Mouse (Mus musculus): ENCODE data around the gene Cacna1e. TPM values are rescaled to one million over a fixed set of nuclear protein-coding genes. Genes with fewer than 3 reads are reported as not detected.

Cacna1e gene
- polyA plus RNA-seq, 1 experiment from 2014 or later: 2.3 TPM

DNA sequence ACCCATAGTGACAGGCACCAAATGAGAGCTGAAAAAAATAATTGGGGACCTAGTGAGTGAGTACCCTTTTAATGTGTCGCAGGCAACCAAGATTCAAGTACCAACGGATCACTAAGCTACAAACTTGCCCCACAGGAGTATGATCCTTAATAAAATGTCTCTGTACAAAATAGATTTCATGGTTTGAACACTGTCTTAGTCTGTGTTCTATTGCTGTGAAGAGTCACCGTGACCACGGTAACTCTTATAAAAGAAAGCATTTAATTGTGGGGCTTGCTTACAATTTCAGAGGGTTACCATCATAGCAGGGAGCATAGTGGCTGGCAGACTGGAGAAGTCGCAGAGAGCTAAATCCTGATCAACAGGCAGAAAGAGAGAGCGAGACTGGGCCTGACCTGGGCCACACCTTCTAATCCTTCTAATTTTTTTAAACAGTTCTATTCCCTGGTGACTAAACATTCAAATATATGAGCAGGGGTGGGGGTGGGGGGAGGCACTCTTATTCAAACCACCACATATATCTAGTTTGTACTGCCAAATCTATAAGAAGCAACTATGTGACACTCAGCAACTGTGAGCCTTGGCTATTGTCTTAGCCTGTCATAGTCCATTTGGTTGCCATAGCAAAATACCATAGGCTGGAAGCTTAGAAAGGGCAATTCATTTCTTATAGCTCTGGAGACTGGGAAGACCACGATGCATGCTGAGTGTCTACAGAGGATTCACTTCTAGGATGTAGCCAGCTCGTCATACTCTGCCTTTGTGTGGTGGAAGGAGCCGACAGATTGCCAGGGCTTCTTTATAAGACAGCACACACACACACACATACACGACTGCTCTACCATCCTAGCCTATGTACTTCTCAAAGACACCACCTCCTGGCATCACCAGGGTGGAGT, 52.8 kb downstream of the Cacna1e start:
- 0 out of 2 replicates have a peak, but pooled peaks cover 4% of the 10 kb centered on the region for H3K4me1 ChIP-seq (ENCODE audit: control insufficient read depth, insufficient read depth, low read length)
- H3K9me3 ChIP-seq (ENCODE audit: control insufficient read depth, low read depth, low read length): no peaks in the 10 kb centered on the region
- H3K27me3 ChIP-seq (ENCODE audit: control insufficient read depth, insufficient read depth, low read length): no peaks in the 10 kb centered on the region
- H3K4me3 ChIP-seq (ENCODE audit: low read depth, low read length): no peak overlapping the region
- H3K9ac ChIP-seq (replicated peaks; ENCODE audit: low read depth, low read length): no peak overlapping the region
- ATAC-seq (ENCODE audit: insufficient number of reproducible peaks, insufficient read depth, low FRiP score, low read depth): no peak
- H3K27ac ChIP-seq (ENCODE audit: low read length): no peak overlapping the region
- WGBS: 78% methylated on average over 10 of the region's 10 CpGs
- H3K36me3 ChIP-seq (ENCODE audit: control insufficient read depth, insufficient read depth, low read length): no peaks in the 10 kb centered on the region
- no peak overlapping the region for H3K4me2 ChIP-seq (replicated peaks; ENCODE audit: low read depth, low read length)

DNA sequence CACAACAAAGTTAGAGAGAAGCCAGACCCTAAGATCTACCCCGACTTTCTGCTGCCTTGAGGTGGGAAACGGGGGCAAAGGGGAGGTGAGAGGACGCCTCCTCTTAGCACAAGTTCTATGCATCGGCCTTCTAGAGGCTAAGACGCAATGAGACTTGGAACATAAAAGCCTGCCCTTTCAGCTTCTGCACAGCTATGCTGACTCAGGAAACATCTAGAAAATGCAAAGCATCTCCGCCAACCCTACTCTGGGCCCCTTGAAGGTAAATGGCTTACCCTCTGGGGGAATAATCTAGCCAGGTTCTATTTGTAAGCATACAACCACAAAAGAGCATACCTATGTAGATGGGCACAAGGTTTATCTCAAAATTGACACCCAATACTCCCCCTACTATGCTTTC, 54.2 kb downstream of the Cacna1e start:
- Histone ChIP-seq H3K4me1 (ENCODE audit: control insufficient read depth, insufficient read depth, low read length) (0 out of 2 replicates have a peak, but pooled peaks cover 4% of the 10 kb centered on the region), H3K9ac (replicated peaks; ENCODE audit: low read depth, low read length) (no peak overlapping the region), H3K27ac (ENCODE audit: low read length) (no peak overlapping the region), H3K4me2 (replicated peaks; ENCODE audit: low read depth, low read length) (no peak overlapping the region), H3K4me3 (ENCODE audit: low read depth, low read length) (no peak overlapping the region), H3K9me3 (ENCODE audit: control insufficient read depth, low read depth, low read length) (no peaks in the 10 kb centered on the region), H3K36me3 (ENCODE audit: control insufficient read depth, insufficient read depth, low read length) (no peaks in the 10 kb centered on the region), H3K27me3 (ENCODE audit: control insufficient read depth, insufficient read depth, low read length) (no peaks in the 10 kb centered on the region)
- no peak for ATAC-seq (ENCODE audit: insufficient number of reproducible peaks, insufficient read depth, low FRiP score, low read depth)
- 79% methylated on average over 6 of the region's 6 CpGs for WGBS

DNA sequence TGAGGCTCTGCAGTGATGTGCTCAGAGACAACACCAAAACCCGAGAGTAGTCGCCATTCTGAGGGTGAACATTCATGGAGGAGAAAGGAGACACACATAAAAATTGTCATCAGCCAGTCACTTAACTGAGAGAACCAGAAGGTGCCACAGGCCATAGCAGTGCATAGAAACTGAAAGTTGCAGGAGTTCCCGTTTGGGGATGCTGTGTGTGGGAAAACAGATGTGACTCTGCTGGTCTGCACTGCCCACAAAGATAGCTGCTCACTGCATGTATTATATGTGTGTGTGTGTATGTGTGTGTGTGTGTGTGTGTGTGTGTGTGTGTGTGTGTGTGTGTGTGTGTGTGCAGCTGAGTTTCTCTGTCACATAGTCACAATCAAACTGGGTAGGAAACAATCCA, 61.2 kb downstream of the Cacna1e start:
- H3K4me1 ChIP-seq (ENCODE audit: control insufficient read depth, insufficient read depth, low read length): no peaks in the 10 kb centered on the region
- H3K36me3 ChIP-seq (ENCODE audit: control insufficient read depth, insufficient read depth, low read length): no peaks in the 10 kb centered on the region
- WGBS: 70% methylated on average over 3 of the region's 3 CpGs
- H3K4me3 ChIP-seq (ENCODE audit: low read depth, low read length): no peak overlapping the region
- no peaks in the 10 kb centered on the region for H3K9me3 ChIP-seq (ENCODE audit: control insufficient read depth, low read depth, low read length)
- ATAC-seq (ENCODE audit: insufficient number of reproducible peaks, insufficient read depth, low FRiP score, low read depth): no peak
- no peaks in the 10 kb centered on the region for H3K27me3 ChIP-seq (ENCODE audit: control insufficient read depth, insufficient read depth, low read length)
- no peak overlapping the region for H3K27ac ChIP-seq (ENCODE audit: low read length)
- H3K9ac ChIP-seq (replicated peaks; ENCODE audit: low read depth, low read length): no peak overlapping the region
- no peak overlapping the region for H3K4me2 ChIP-seq (replicated peaks; ENCODE audit: low read depth, low read length)

DNA sequence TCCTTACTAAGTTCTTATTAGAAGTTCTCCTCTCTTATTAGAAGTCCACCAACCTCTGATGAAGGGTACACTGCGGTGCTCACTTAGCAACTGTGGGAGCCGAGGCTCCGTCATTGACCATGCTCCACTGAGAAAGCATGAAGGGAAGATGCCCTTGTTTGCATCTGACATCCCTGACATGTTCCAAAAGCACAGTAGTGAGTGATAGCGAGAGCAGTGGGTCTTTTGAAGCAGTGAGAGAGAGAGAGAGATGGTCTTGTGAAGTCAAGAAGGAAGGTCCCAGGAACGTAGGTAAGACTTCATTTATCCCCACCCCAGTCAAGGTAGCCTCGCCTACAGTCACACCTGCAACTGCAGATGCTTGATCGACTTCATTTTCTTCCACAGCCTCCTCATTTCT, 63.9 kb downstream of the Cacna1e start:
- no peaks in the 10 kb centered on the region for H3K4me1 ChIP-seq (ENCODE audit: control insufficient read depth, insufficient read depth, low read length)
- ATAC-seq (ENCODE audit: insufficient number of reproducible peaks, insufficient read depth, low FRiP score, low read depth): no peak
- no peak overlapping the region for H3K4me2 ChIP-seq (replicated peaks; ENCODE audit: low read depth, low read length)
- 88% methylated on average over 7 of the region's 7 CpGs for WGBS
- no peaks in the 10 kb centered on the region for H3K36me3 ChIP-seq (ENCODE audit: control insufficient read depth, insufficient read depth, low read length)
- no peaks in the 10 kb centered on the region for H3K9me3 ChIP-seq (ENCODE audit: control insufficient read depth, low read depth, low read length)
- no peaks in the 10 kb centered on the region for H3K27me3 ChIP-seq (ENCODE audit: control insufficient read depth, insufficient read depth, low read length)
- H3K4me3 ChIP-seq (ENCODE audit: low read depth, low read length): no peak overlapping the region
- no peak overlapping the region for H3K9ac ChIP-seq (replicated peaks; ENCODE audit: low read depth, low read length)
- H3K27ac ChIP-seq (ENCODE audit: low read length): no peak overlapping the region

DNA sequence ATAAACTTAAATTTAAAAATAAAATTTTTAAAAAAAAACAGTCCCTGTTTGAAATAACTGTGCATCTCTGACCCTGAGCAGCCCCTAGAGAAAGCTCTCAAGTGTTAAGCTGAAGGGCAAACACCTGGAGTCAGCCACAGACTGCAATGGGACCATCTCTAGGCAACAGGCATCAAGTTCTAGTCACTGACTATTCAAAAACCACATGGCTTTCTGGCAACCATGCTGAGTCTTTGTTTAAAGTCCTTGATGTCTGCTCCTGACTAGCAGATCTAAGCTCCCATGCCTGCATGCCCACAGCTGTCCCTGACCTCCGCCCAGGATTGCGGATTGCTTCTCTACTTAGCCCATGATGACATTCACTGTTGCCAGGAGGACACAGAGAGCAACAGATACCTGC, 64.3 kb downstream of the Cacna1e start:
- Histone ChIP-seq H3K4me1 (ENCODE audit: control insufficient read depth, insufficient read depth, low read length) (no peaks in the 10 kb centered on the region), H3K9me3 (ENCODE audit: control insufficient read depth, low read depth, low read length) (no peaks in the 10 kb centered on the region), H3K27ac (ENCODE audit: low read length) (no peak overlapping the region), H3K4me3 (ENCODE audit: low read depth, low read length) (no peak overlapping the region), H3K27me3 (ENCODE audit: control insufficient read depth, insufficient read depth, low read length) (no peaks in the 10 kb centered on the region), H3K4me2 (replicated peaks; ENCODE audit: low read depth, low read length) (no peak overlapping the region), H3K36me3 (ENCODE audit: control insufficient read depth, insufficient read depth, low read length) (no peaks in the 10 kb centered on the region), H3K9ac (replicated peaks; ENCODE audit: low read depth, low read length) (no peak overlapping the region)
- 78% methylated on average over 2 of the region's 2 CpGs for WGBS
- ATAC-seq (ENCODE audit: insufficient number of reproducible peaks, insufficient read depth, low FRiP score, low read depth): no peak

DNA sequence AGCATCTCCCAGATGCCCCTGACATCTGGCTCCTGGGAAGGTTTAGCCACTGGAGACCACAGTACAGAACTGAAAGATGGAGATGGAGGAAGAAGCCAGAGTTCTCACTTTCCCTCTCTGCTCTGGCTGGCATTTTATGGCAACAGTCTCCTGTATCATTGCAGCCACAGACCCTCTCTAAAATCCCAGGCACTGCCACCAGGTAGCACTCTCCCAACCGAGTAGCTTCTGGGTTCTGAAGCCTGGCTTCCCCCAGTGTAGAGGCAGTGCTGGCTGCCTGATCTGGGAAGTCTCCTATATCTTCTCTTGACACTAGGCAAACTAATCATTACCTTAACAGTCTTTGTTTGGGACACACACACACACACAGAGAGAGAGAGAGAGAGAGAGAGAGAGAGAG, 65.6 kb downstream of the Cacna1e start:
- H3K9me3 ChIP-seq (ENCODE audit: control insufficient read depth, low read depth, low read length): no peaks in the 10 kb centered on the region
- 46% methylated on average over 1 of the region's 1 CpGs for WGBS
- H3K27ac ChIP-seq (ENCODE audit: low read length): no peak overlapping the region
- no peak overlapping the region for H3K9ac ChIP-seq (replicated peaks; ENCODE audit: low read depth, low read length)
- no peaks in the 10 kb centered on the region for H3K36me3 ChIP-seq (ENCODE audit: control insufficient read depth, insufficient read depth, low read length)
- H3K4me2 ChIP-seq (replicated peaks; ENCODE audit: low read depth, low read length): no peak overlapping the region
- ATAC-seq (ENCODE audit: insufficient number of reproducible peaks, insufficient read depth, low FRiP score, low read depth): no peak
- no peak overlapping the region for H3K4me3 ChIP-seq (ENCODE audit: low read depth, low read length)
- H3K27me3 ChIP-seq (ENCODE audit: control insufficient read depth, insufficient read depth, low read length): no peaks in the 10 kb centered on the region
- no peaks in the 10 kb centered on the region for H3K4me1 ChIP-seq (ENCODE audit: control insufficient read depth, insufficient read depth, low read length)

DNA sequence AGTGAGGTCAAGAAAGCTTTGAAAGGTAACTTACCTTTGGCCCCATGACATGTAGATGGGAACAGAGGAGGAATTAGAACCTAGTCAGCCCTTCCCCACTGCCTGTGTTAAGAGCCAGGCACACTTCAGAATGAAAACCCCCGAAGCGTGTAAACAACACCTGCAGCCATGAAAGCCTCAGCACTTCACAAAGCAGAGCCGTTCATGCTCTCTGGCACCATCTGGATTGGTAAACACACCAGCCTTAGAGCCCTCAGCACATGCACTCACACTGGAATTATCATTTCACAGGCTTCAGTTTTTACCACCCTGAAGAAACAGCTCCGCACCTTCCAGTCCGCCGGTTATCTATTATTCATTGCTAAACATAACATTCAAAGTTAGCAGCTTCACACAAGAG, 67.5 kb downstream of the Cacna1e start:
- H3K4me1 ChIP-seq (ENCODE audit: control insufficient read depth, insufficient read depth, low read length): no peaks in the 10 kb centered on the region
- no peak overlapping the region for H3K4me2 ChIP-seq (replicated peaks; ENCODE audit: low read depth, low read length)
- no peak overlapping the region for H3K4me3 ChIP-seq (ENCODE audit: low read depth, low read length)
- no peaks in the 10 kb centered on the region for H3K27me3 ChIP-seq (ENCODE audit: control insufficient read depth, insufficient read depth, low read length)
- ATAC-seq (ENCODE audit: insufficient number of reproducible peaks, insufficient read depth, low FRiP score, low read depth): no peak
- no peaks in the 10 kb centered on the region; the same call in 1 of the 2 replicates for H3K9me3 ChIP-seq (ENCODE audit: control insufficient read depth, low read depth, low read length)
- 32% methylated on average over 6 of the region's 6 CpGs for WGBS
- H3K27ac ChIP-seq (ENCODE audit: low read length): no peak overlapping the region
- no peak overlapping the region for H3K9ac ChIP-seq (replicated peaks; ENCODE audit: low read depth, low read length)
- no peaks in the 10 kb centered on the region for H3K36me3 ChIP-seq (ENCODE audit: control insufficient read depth, insufficient read depth, low read length)

DNA sequence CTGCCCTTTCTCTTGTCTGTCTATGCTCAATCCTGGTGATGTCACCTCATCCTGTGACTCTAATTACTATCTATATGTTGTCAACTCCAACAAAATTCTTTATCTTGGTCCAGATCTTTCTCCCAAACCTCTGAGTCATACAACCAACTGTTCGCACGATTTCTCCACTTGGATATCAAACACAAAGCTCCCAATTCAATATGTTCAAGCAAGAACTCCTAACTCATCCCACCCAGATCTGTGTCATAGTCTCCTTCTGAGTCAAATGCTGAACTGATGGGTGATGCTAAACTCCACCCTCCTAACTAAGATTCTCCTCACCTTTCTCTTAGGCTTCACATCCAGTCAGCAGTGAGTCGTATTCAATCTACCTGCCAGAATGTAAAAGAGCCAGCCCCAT, 68.0 kb downstream of the Cacna1e start:
- Histone ChIP-seq H3K27me3 (ENCODE audit: control insufficient read depth, insufficient read depth, low read length) (no peaks in the 10 kb centered on the region), H3K36me3 (ENCODE audit: control insufficient read depth, insufficient read depth, low read length) (no peaks in the 10 kb centered on the region), H3K4me2 (replicated peaks; ENCODE audit: low read depth, low read length) (no peak overlapping the region), H3K9me3 (ENCODE audit: control insufficient read depth, low read depth, low read length) (no peaks in the 10 kb centered on the region; the same call in 1 of the 2 replicates), H3K27ac (ENCODE audit: low read length) (no peak overlapping the region), H3K4me1 (ENCODE audit: control insufficient read depth, insufficient read depth, low read length) (no peaks in the 10 kb centered on the region), H3K4me3 (ENCODE audit: low read depth, low read length) (no peak overlapping the region), H3K9ac (replicated peaks; ENCODE audit: low read depth, low read length) (no peak overlapping the region)
- no peak for ATAC-seq (ENCODE audit: insufficient number of reproducible peaks, insufficient read depth, low FRiP score, low read depth)
- 88% methylated on average over 3 of the region's 3 CpGs for WGBS

DNA sequence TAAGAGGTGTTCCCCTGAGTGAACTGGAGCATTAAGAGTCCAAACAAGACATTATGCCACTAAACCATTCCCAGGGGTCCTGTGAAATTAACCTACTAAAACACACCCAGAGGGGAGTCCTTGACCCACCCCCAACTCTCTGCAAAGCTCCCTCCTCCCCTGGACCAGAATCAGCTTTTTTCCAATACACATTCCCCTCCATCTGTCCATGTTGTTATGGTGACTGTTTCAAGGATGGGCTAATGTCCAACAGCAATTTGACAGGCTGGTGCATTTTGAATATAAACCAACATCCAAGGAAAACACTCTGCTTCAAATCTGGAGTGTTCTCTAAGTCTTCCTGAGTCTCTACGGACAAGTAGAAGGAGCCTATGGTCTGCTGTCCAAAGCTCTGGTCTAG, 78.6 kb downstream of the Cacna1e start:
- Histone ChIP-seq H3K4me1 (ENCODE audit: control insufficient read depth, insufficient read depth, low read length) (no peaks in the 10 kb centered on the region), H3K27ac (ENCODE audit: low read length) (no peak overlapping the region), H3K9me3 (ENCODE audit: control insufficient read depth, low read depth, low read length) (no peaks in the 10 kb centered on the region), H3K27me3 (ENCODE audit: control insufficient read depth, insufficient read depth, low read length) (no peaks in the 10 kb centered on the region), H3K36me3 (ENCODE audit: control insufficient read depth, insufficient read depth, low read length) (no peaks in the 10 kb centered on the region), H3K4me3 (ENCODE audit: low read depth, low read length) (no peak overlapping the region), H3K9ac (replicated peaks; ENCODE audit: low read depth, low read length) (no peak overlapping the region), H3K4me2 (replicated peaks; ENCODE audit: low read depth, low read length) (no peak overlapping the region)
- 92% methylated on average over 1 of the region's 1 CpGs for WGBS
- ATAC-seq (ENCODE audit: insufficient number of reproducible peaks, insufficient read depth, low FRiP score, low read depth): no peak
